In genomic region chr3:138215395-138215989, GRCm38 (mm10) we compare ENCODE assay signal across 14 mouse cellular contexts. TPM values are rescaled to one million over a fixed set of nuclear protein-coding genes. Genes with fewer than 3 reads are reported as not detected.
A peak's percentile ranks its signal among the peaks of the same experiment; 100 is the strongest.
DNase-seq lines count a peak whose midpoint lies in the region; ATAC-seq and TF ChIP-seq lines count a peak whose summit lies in the region.
"Had no signal": no experiment of that assay in that cellular context is flagged by ENCODE, and none has a peak within 500 bp of the region (broad histone marks: within the 10 kb centered on the region; RNA-seq: fewer than 3 reads in every experiment).

No protein-coding gene starts in this region.

- 33% methylated on average over 11 of the region's 11 CpGs for WGBS in hindbrain, embryonic 10.5 days
- 24% methylated on average over 11 of the region's 11 CpGs for WGBS in hindbrain, embryonic 16.5 days
- WGBS in embryonic facial prominence, embryonic 12.5 days = 45% methylated on average over 11 of the region's 11 CpGs
- WGBS in midbrain, embryonic 14.5 days = 10% methylated on average over 11 of the region's 11 CpGs
- WGBS in kidney, embryonic 16.5 days = 48% methylated on average over 11 of the region's 11 CpGs
- 63% methylated on average over 11 of the region's 11 CpGs for WGBS in heart, embryonic 11.5 days (ENCODE audit: insufficient replicate concordance)

- peak; percentile 32 for DNase-seq in hindbrain, embryonic 10.5 days (ENCODE audit: low spot score)
- DNase-seq in R1 (ENCODE audit: low read depth, low spot score) = peak; percentile 75
- DNase-seq in midbrain, embryonic 14.5 days = peak; percentile 43
- DNase-seq in left cerebral cortex, adult 2 months (ENCODE audit: extremely low spot score in 1 of 2, low spot score in 2 of 2) = no peak
- DNase-seq: cerebellum, adult 2 months had no signal

- H3K27me3 ChIP-seq in hindbrain, embryonic 10.5 days (ENCODE audit: insufficient read depth, poor library complexity, severe bottlenecking) = no peaks in the 10 kb centered on the region
- H3K27me3 ChIP-seq in hindbrain, embryonic 16.5 days (replicated peaks; ENCODE audit: control insufficient read depth, insufficient read depth, low read length) = no peaks in the 10 kb centered on the region
- H3K27me3 ChIP-seq in embryonic facial prominence, embryonic 12.5 days = no peaks in the 10 kb centered on the region
- H3K27me3 ChIP-seq in midbrain, embryonic 14.5 days (ENCODE audit: control insufficient read depth, insufficient read depth, low read length) = no peaks in the 10 kb centered on the region
- H3K27me3 ChIP-seq in kidney, embryonic 16.5 days (ENCODE audit: insufficient read depth, low read length) = no peaks in the 10 kb centered on the region
- H3K27me3 ChIP-seq in heart, embryonic 11.5 days (ENCODE audit: control insufficient read depth, insufficient read depth, low read length) = no peaks in the 10 kb centered on the region
- H3K27me3 ChIP-seq: hindbrain, embryonic 15.5 days; limb, embryonic 13.5 days had no signal

- TF ChIP-seq CTCF in left cerebral cortex, adult 2 months (IDR thresholded peaks at IDR 0.05) = no peak

- no peak overlapping the region; the same call in 1 of the 2 replicates for H3K9ac ChIP-seq in hindbrain, embryonic 16.5 days (ENCODE audit: low read depth, low read length)
- no peak overlapping the region for H3K9ac ChIP-seq in embryonic facial prominence, embryonic 12.5 days
- no peak overlapping the region for H3K9ac ChIP-seq in midbrain, embryonic 14.5 days (replicated peaks; ENCODE audit: low read length)
- H3K9ac ChIP-seq in kidney, embryonic 16.5 days (replicated peaks; ENCODE audit: low read length) = no peak overlapping the region
- no peak overlapping the region for H3K9ac ChIP-seq in heart, embryonic 11.5 days (ENCODE audit: low read depth, low read length)
- H3K9ac ChIP-seq: hindbrain, embryonic 15.5 days; limb, embryonic 13.5 days had no signal

- peak overlapping the region; percentile 72 for H3K27ac ChIP-seq in hindbrain, embryonic 10.5 days
- H3K27ac ChIP-seq in hindbrain, embryonic 16.5 days (ENCODE audit: low read depth, low read length) = no peak overlapping the region
- no peak overlapping the region for H3K27ac ChIP-seq in embryonic facial prominence, embryonic 12.5 days
- H3K27ac ChIP-seq in midbrain, embryonic 14.5 days (replicated peaks; ENCODE audit: low read depth, low read length) = no peak overlapping the region
- no peak overlapping the region for H3K27ac ChIP-seq in kidney, embryonic 16.5 days (ENCODE audit: low read length)
- no peak overlapping the region for H3K27ac ChIP-seq in left cerebral cortex, adult 2 months
- H3K27ac ChIP-seq in heart, embryonic 11.5 days (ENCODE audit: low read depth, low read length) = no peak overlapping the region
- H3K27ac ChIP-seq: hindbrain, embryonic 15.5 days; limb, embryonic 13.5 days had no signal

- peaks cover 9% of the 10 kb centered on the region for H3K4me1 ChIP-seq in hindbrain, embryonic 10.5 days (replicated peaks)
- H3K4me1 ChIP-seq in hindbrain, embryonic 16.5 days (ENCODE audit: control insufficient read depth, insufficient read depth, low read depth, low read length) = no peaks in the 10 kb centered on the region; the same call in 1 of the 2 replicates
- peaks cover 7% of the 10 kb centered on the region; the same call in 1 of the 2 replicates for H3K4me1 ChIP-seq in embryonic facial prominence, embryonic 12.5 days
- no peaks in the 10 kb centered on the region for H3K4me1 ChIP-seq in midbrain, embryonic 14.5 days (ENCODE audit: control insufficient read depth, insufficient read depth, low read length)
- no peaks in the 10 kb centered on the region for H3K4me1 ChIP-seq in kidney, embryonic 16.5 days (ENCODE audit: insufficient read depth, low read length)
- H3K4me1 ChIP-seq in heart, embryonic 11.5 days (ENCODE audit: control insufficient read depth, insufficient read depth, low read length) = no peaks in the 10 kb centered on the region
- H3K4me1 ChIP-seq: limb, embryonic 13.5 days had no signal

- no peak; the same call in 1 of the 2 replicates for ATAC-seq in hindbrain, embryonic 16.5 days
- ATAC-seq in embryonic facial prominence, embryonic 12.5 days (ENCODE audit: insufficient number of reproducible peaks, insufficient read depth, low FRiP score, low TSS enrichment) = 0 out of 2 replicates have a peak, but pooled peaks have one; percentile 47
- no peak for ATAC-seq in midbrain, embryonic 14.5 days (ENCODE audit: low FRiP score, low TSS enrichment)
- ATAC-seq in kidney, embryonic 16.5 days (ENCODE audit: low FRiP score, low TSS enrichment) = no peak; the same call in 1 of the 2 replicates
- ATAC-seq in heart, embryonic 11.5 days (replicated peaks; ENCODE audit: insufficient number of reproducible peaks, low FRiP score, low TSS enrichment) = no peak
- ATAC-seq: activated CD4-positive, CD25-positive, alpha-beta regulatory T cell, adult 4 months; CD4-positive, CD25-positive, alpha-beta regulatory T cell, adult 4 months had no signal

- no peaks in the 10 kb centered on the region for H3K9me3 ChIP-seq in hindbrain, embryonic 10.5 days
- no peaks in the 10 kb centered on the region for H3K9me3 ChIP-seq in hindbrain, embryonic 16.5 days (ENCODE audit: control insufficient read depth, low read length)
- no peaks in the 10 kb centered on the region for H3K9me3 ChIP-seq in embryonic facial prominence, embryonic 12.5 days
- H3K9me3 ChIP-seq in midbrain, embryonic 14.5 days (ENCODE audit: control insufficient read depth, low read length) = no peaks in the 10 kb centered on the region
- H3K9me3 ChIP-seq in kidney, embryonic 16.5 days (ENCODE audit: low read length) = no peaks in the 10 kb centered on the region
- H3K9me3 ChIP-seq in heart, embryonic 11.5 days (replicated peaks; ENCODE audit: control insufficient read depth, low read length) = 0 out of 2 replicates have a peak, but pooled peaks cover 2% of the 10 kb centered on the region
- H3K9me3 ChIP-seq: hindbrain, embryonic 15.5 days; limb, embryonic 13.5 days had no signal

- no peak overlapping the region for H3K4me2 ChIP-seq in hindbrain, embryonic 16.5 days (ENCODE audit: low read length)
- no peak overlapping the region for H3K4me2 ChIP-seq in embryonic facial prominence, embryonic 12.5 days (replicated peaks)
- no peak overlapping the region for H3K4me2 ChIP-seq in midbrain, embryonic 14.5 days (ENCODE audit: low read length)
- H3K4me2 ChIP-seq in kidney, embryonic 16.5 days (replicated peaks; ENCODE audit: low read depth, low read length) = no peak overlapping the region
- H3K4me2 ChIP-seq in heart, embryonic 11.5 days = no peak overlapping the region
- H3K4me2 ChIP-seq: hindbrain, embryonic 15.5 days; limb, embryonic 13.5 days had no signal

- no peaks in the 10 kb centered on the region for H3K36me3 ChIP-seq in hindbrain, embryonic 10.5 days
- H3K36me3 ChIP-seq in hindbrain, embryonic 16.5 days (ENCODE audit: control insufficient read depth, insufficient read depth, low read length) = no peaks in the 10 kb centered on the region
- no peaks in the 10 kb centered on the region for H3K36me3 ChIP-seq in embryonic facial prominence, embryonic 12.5 days
- H3K36me3 ChIP-seq in midbrain, embryonic 14.5 days (ENCODE audit: control insufficient read depth, insufficient read depth, low read length) = no peaks in the 10 kb centered on the region
- H3K36me3 ChIP-seq in kidney, embryonic 16.5 days (ENCODE audit: insufficient read depth, low read length) = no peaks in the 10 kb centered on the region
- H3K36me3 ChIP-seq in heart, embryonic 11.5 days (ENCODE audit: control insufficient read depth, insufficient read depth, low read length) = no peaks in the 10 kb centered on the region
- H3K36me3 ChIP-seq: hindbrain, embryonic 15.5 days; limb, embryonic 13.5 days had no signal

- no peak overlapping the region for H3K4me3 ChIP-seq in hindbrain, embryonic 10.5 days
- H3K4me3 ChIP-seq in hindbrain, embryonic 16.5 days (ENCODE audit: low read length) = no peak overlapping the region
- H3K4me3 ChIP-seq in embryonic facial prominence, embryonic 12.5 days = no peak overlapping the region
- H3K4me3 ChIP-seq in midbrain, embryonic 14.5 days (replicated peaks; ENCODE audit: low read depth, low read length) = no peak overlapping the region
- no peak overlapping the region for H3K4me3 ChIP-seq in kidney, embryonic 16.5 days (ENCODE audit: low read length)
- H3K4me3 ChIP-seq in left cerebral cortex, adult 2 months = no peak overlapping the region
- H3K4me3 ChIP-seq in heart, embryonic 11.5 days (ENCODE audit: low read depth, low read length) = no peak overlapping the region
- H3K4me3 ChIP-seq: hindbrain, embryonic 15.5 days; limb, embryonic 13.5 days; megakaryocyte, embryonic 14.5 days had no signal

- intact Hi-C loops in left cerebral cortex, adult 2 months (cut with DNase I) = no loop called here

RNA-seq across cellular contexts. Expression of gene Adh7, which starts 2.1 kb away (rescaled TPM):
- polyA plus RNA-seq in hindbrain, embryonic 10.5 days (2016; fragmentation: Nextera tagmentation; extraction: Ambion mirVana) = 0.07 and 0.36 TPM in 2 replicates
- 0.91 and 0.96 TPM in 2 replicates for polyA plus RNA-seq in hindbrain, embryonic 16.5 days (2015; fragmentation: Nextera tagmentation; extraction: Ambion mirVana)
- polyA plus RNA-seq in embryonic facial prominence, embryonic 12.5 days (2016; fragmentation: Nextera tagmentation; extraction: Ambion mirVana) = 0.39 and 0.82 TPM in 2 replicates
- polyA plus RNA-seq in midbrain, embryonic 14.5 days (2014; fragmentation: Nextera tagmentation; extraction: Ambion mirVana) = 1.1 and 1.4 TPM in 2 replicates
- polyA plus RNA-seq in kidney, embryonic 16.5 days (2015; fragmentation: Nextera tagmentation; extraction: Ambion mirVana) = 0.46 and 0.66 TPM in 2 replicates
- under 1 TPM in 1 of 2 experiments, not detected in 1; 0.28 TPM for total RNA-seq in left cerebral cortex, adult 2 months (2021)
- not detected in 2 replicates for polyA plus RNA-seq in heart, embryonic 11.5 days (2014; fragmentation: Nextera tagmentation; extraction: Ambion mirVana)
- polyA plus RNA-seq: activated CD4-positive, CD25-positive, alpha-beta regulatory T cell, adult 4 months; CD4-positive, CD25-positive, alpha-beta regulatory T cell, adult 4 months; cerebellum, adult 2 months had no signal

RNA-seq across cellular contexts. Expression of gene 4930579F01Rik, which starts 21.9 kb away (rescaled TPM):
- polyA plus RNA-seq in hindbrain, embryonic 10.5 days (2016; fragmentation: Nextera tagmentation; extraction: Ambion mirVana) = not detected in 2 replicates
- not detected in 2 replicates for polyA plus RNA-seq in hindbrain, embryonic 16.5 days (2015; fragmentation: Nextera tagmentation; extraction: Ambion mirVana)
- polyA plus RNA-seq in embryonic facial prominence, embryonic 12.5 days (2016; fragmentation: Nextera tagmentation; extraction: Ambion mirVana) = 0.10 and 0.29 TPM in 2 replicates
- polyA plus RNA-seq in midbrain, embryonic 14.5 days (2014; fragmentation: Nextera tagmentation; extraction: Ambion mirVana) = not detected in 2 replicates
- 0.10 and 0.21 TPM in 2 replicates for polyA plus RNA-seq in kidney, embryonic 16.5 days (2015; fragmentation: Nextera tagmentation; extraction: Ambion mirVana)
- not detected for total RNA-seq in left cerebral cortex, adult 2 months (2021)
- polyA plus RNA-seq in heart, embryonic 11.5 days (2014; fragmentation: Nextera tagmentation; extraction: Ambion mirVana) = not detected in 2 replicates
- polyA plus RNA-seq: activated CD4-positive, CD25-positive, alpha-beta regulatory T cell, adult 4 months; CD4-positive, CD25-positive, alpha-beta regulatory T cell, adult 4 months; cerebellum, adult 2 months had no signal

RNA-seq across cellular contexts. Expression of gene Adh1, which starts 45.3 kb away (rescaled TPM):
- polyA plus RNA-seq in hindbrain, embryonic 10.5 days (2016; fragmentation: Nextera tagmentation; extraction: Ambion mirVana) = 0.30 and 0.34 TPM in 2 replicates
- polyA plus RNA-seq in hindbrain, embryonic 16.5 days (2015; fragmentation: Nextera tagmentation; extraction: Ambion mirVana) = 1.4 and 1.7 TPM in 2 replicates
- polyA plus RNA-seq in embryonic facial prominence, embryonic 12.5 days (2016; fragmentation: Nextera tagmentation; extraction: Ambion mirVana) = 0.58 and 0.90 TPM in 2 replicates
- 0.32 and 0.51 TPM in 2 replicates for polyA plus RNA-seq in midbrain, embryonic 14.5 days (2014; fragmentation: Nextera tagmentation; extraction: Ambion mirVana)
- 77.6 and 115 TPM in 2 replicates for polyA plus RNA-seq in kidney, embryonic 16.5 days (2015; fragmentation: Nextera tagmentation; extraction: Ambion mirVana)
- under 1 TPM; 0.42 to 0.63 TPM for total RNA-seq in left cerebral cortex, adult 2 months (2021)
- 0.93 and 1.5 TPM in 2 replicates for polyA plus RNA-seq in heart, embryonic 11.5 days (2014; fragmentation: Nextera tagmentation; extraction: Ambion mirVana)

Comparison
In these comparisons a context has a peak if more than half of its experiments do, and no peak if none do; other contexts are left out.
1. DNase-seq: peak in hindbrain, embryonic 10.5 days (single experiment), R1 (single experiment) and midbrain, embryonic 14.5 days (single experiment); none in left cerebral cortex, adult 2 months (0 of 2).
2. RNA of gene Adh1, which starts 45.3 kb away (polyA plus RNA-seq): 77.6 to 115 TPM in kidney, embryonic 16.5 days; 1.4 to 1.7 TPM in hindbrain, embryonic 16.5 days, 0.93 to 1.5 TPM in heart, embryonic 11.5 days, 0.58 to 0.90 TPM in embryonic facial prominence, embryonic 12.5 days, 0.32 to 0.51 TPM in midbrain, embryonic 14.5 days and 0.30 to 0.34 TPM in hindbrain, embryonic 10.5 days; every median in the first group is over 10 times any median in the second.